Mouse (Mus musculus) limb, embryonic 14.5 days (tissue): Measurements from ENCODE around the gene Dock3. TPM values are rescaled to one million over a fixed set of nuclear protein-coding genes. Genes with fewer than 3 reads are reported as not detected.

ENCODE experiments used
- ATAC-seq: fragments of 200-750 bp; cut with Nextera tagmentation; 2 replicates; pipeline ENCODE4 v1.8.0; 2017; ENCODE audit warnings: low read depth, moderate number of reproducible peaks, moderate TSS enrichment; ENCODE audit not compliant: low FRiP score
- DNase-seq: peaks from one replicate; pipeline ENCODE4 v3.0.0-alpha.2; 2015; ENCODE audit warnings: low spot score
- H3K27ac ChIP-seq: fragments of 300-500 bp; sonication (generic); replicated peaks from 2 replicates; pipeline ENCODE4 v1.5.1; 2014; ENCODE audit warnings: low read depth, mild to moderate bottlenecking, low read length, moderate library complexity, mixed read lengths
- H3K27me3 ChIP-seq: fragments of 300-500 bp; sonication (generic); 2 replicates; pipeline ENCODE4 v1.6.1; 2014; ENCODE audit warnings: low read length, mixed read lengths; ENCODE audit not compliant: control insufficient read depth, insufficient read depth
- H3K36me3 ChIP-seq: fragments of 300-500 bp; sonication (generic); 2 replicates; pipeline ENCODE4 v1.6.1; 2014; ENCODE audit warnings: mild to moderate bottlenecking, low read length, moderate library complexity, mixed read lengths; ENCODE audit not compliant: control insufficient read depth, insufficient read depth
- H3K4me1 ChIP-seq: fragments of 300-500 bp; sonication (generic); 2 replicates; pipeline ENCODE4 v1.6.1; 2014; ENCODE audit warnings: antibody characterized with exemption, low read length, mixed read lengths; ENCODE audit not compliant: control insufficient read depth, insufficient read depth
- H3K4me2 ChIP-seq: fragments of 300-500 bp; sonication (generic); replicated peaks from 2 replicates; pipeline ENCODE4 v1.6.1; 2014; ENCODE audit warnings: low read depth, mild to moderate bottlenecking, low read length, moderate library complexity; ENCODE audit not compliant: severe bottlenecking
- H3K4me3 ChIP-seq: fragments of 300-500 bp; sonication (generic); replicated peaks from 2 replicates; pipeline ENCODE4 v1.5.1; 2014; ENCODE audit warnings: low read length
- H3K9ac ChIP-seq: fragments of 300-500 bp; sonication (generic); 2 replicates; pipeline ENCODE4 v1.6.1; 2014; ENCODE audit warnings: mild to moderate bottlenecking, low read depth, low read length, moderate library complexity; ENCODE audit not compliant: severe bottlenecking
- H3K9me3 ChIP-seq: fragments of 300-500 bp; sonication (generic); 2 replicates; pipeline ENCODE4 v1.6.1; 2016; ENCODE audit warnings: low read length; ENCODE audit not compliant: control insufficient read depth
- POLR2A ChIP-seq: fragments of 200-500 bp; IDR thresholded peaks from 2 replicates; pipeline ENCODE4 v1.8.0; 2012; ENCODE audit warnings: inconsistent platforms, mild to moderate bottlenecking, moderate library complexity, borderline replicate concordance; ENCODE audit not compliant: insufficient read depth, insufficient read length; ENCODE audit errors: extremely low read depth
- WGBS: fragments of 180-500 bp; shearing (Covaris S2); extraction: QIAGEN DNeasy Blood & Tissue Kit; methylation state at CpG from one replicate; pipeline ENCODE4 v1.1.7; 2014; 5-methylcytosine and 5-hydroxymethylcytosine counted together
- polyA plus RNA-seq, 2 experiments: library from polyadenylated mRNA; depleted of rRNA in 1 of 2; stranded (reverse) in 1 of 2; unstranded in 1 of 2; fragments of >200 nt; fragmentation: Nextera tagmentation in 1 of 2; extraction: Ambion mirVana in 1 of 2; gene quantifications; 2 replicates each; pipeline versions ENCODE4 v1.2.1 to v1.2.3; 2012 to 2014

Gene Dock3
- polyA plus RNA-seq, 2 experiments, result 1.2 to 1.3 TPM

- peak overlapping the region; percentile 93 for H3K4me3 ChIP-seq
- DNase-seq (no peak), ATAC-seq (no peak)
- H3K9me3 ChIP-seq, result no peaks in the 10 kb centered on the region
- TF ChIP-seq POLR2A, result no peak
- H3K27ac ChIP-seq, result 0 out of 2 replicates have a peak overlapping the region, but pooled peaks have one; percentile 86
- 20% methylated on average over 44 of the region's 44 CpGs for WGBS
- H3K36me3 ChIP-seq, result peaks cover 73% of the 10 kb centered on the region
- peaks cover 26% of the 10 kb centered on the region for H3K4me1 ChIP-seq
- peak overlapping the region; percentile 95 for H3K4me2 ChIP-seq
- H3K9ac ChIP-seq, result peak overlapping the region; percentile 98
- H3K27me3 ChIP-seq, result no peaks in the 10 kb centered on the region
These were observed 346.5 kb downstream of the Dock3 start for GRCm38 (mm10) chr9:106884996-106885900.

- Histone ChIP-seq H3K9me3 (no peaks in the 10 kb centered on the region), H3K9ac (peak overlapping the region; percentile 98), H3K4me2 (peak overlapping the region; percentile 95), H3K4me3 (peak overlapping the region; percentile 93), H3K27ac (no peak overlapping the region; the same call in 1 of the 2 replicates), H3K27me3 (no peaks in the 10 kb centered on the region), H3K4me1 (peaks cover 23% of the 10 kb centered on the region), H3K36me3 (peaks cover 72% of the 10 kb centered on the region)
- DNase-seq, result no peak
- 30% methylated on average over 16 of the region's 16 CpGs for WGBS
- TF ChIP-seq POLR2A, result no peak
- no peak for ATAC-seq
These were observed 347.4 kb downstream of the Dock3 start for GRCm38 (mm10) chr9:106884306-106884705.

GRCm38 (mm10) chr9:106883085-106883484 is 348.6 kb downstream of the Dock3 start:
- peaks cover 23% of the 10 kb centered on the region for H3K4me1 ChIP-seq
- WGBS, result 81% methylated on average over 3 of the region's 3 CpGs
- H3K9me3 ChIP-seq, result no peaks in the 10 kb centered on the region
- no peak overlapping the region for H3K4me3 ChIP-seq
- DNase-seq (no peak), ATAC-seq (no peak)
- peak overlapping the region; percentile 13 for H3K4me2 ChIP-seq
- H3K27me3 ChIP-seq, result no peaks in the 10 kb centered on the region
- TF ChIP-seq POLR2A, result no peak
- H3K36me3 ChIP-seq, result peaks cover 70% of the 10 kb centered on the region
- 0 out of 2 replicates have a peak overlapping the region, but pooled peaks have one; percentile 39 for H3K9ac ChIP-seq
- no peak overlapping the region for H3K27ac ChIP-seq

- H3K9me3 ChIP-seq, result no peaks in the 10 kb centered on the region
- TF ChIP-seq POLR2A, result no peak
- H3K27ac ChIP-seq, result no peak overlapping the region
- no peak for ATAC-seq
- H3K9ac ChIP-seq, result no peak overlapping the region
- no peak for DNase-seq
- peaks cover 74% of the 10 kb centered on the region for H3K36me3 ChIP-seq
- no peaks in the 10 kb centered on the region for H3K27me3 ChIP-seq
- H3K4me1 ChIP-seq, result peaks cover 23% of the 10 kb centered on the region
- H3K4me3 ChIP-seq, result no peak overlapping the region
- WGBS, result 72% methylated on average over 4 of the region's 4 CpGs
- H3K4me2 ChIP-seq, result no peak overlapping the region
These were observed 349.5 kb downstream of the Dock3 start for GRCm38 (mm10) chr9:106882176-106882575.

GRCm38 (mm10) chr9:106881071-106881755 is 350.5 kb downstream of the Dock3 start:
- Histone ChIP-seq H3K27me3 (no peaks in the 10 kb centered on the region), H3K9me3 (no peaks in the 10 kb centered on the region), H3K4me1 (peaks cover 23% of the 10 kb centered on the region), H3K27ac (no peak overlapping the region), H3K36me3 (peaks cover 81% of the 10 kb centered on the region), H3K4me3 (no peak overlapping the region), H3K9ac (no peak overlapping the region), H3K4me2 (no peak overlapping the region)
- ATAC-seq (no peak), DNase-seq (no peak)
- 62% methylated on average over 4 of the region's 4 CpGs for WGBS
- TF ChIP-seq POLR2A, result no peak
